Mouse (Mus musculus): ENCODE data around the gene Gm8926. TPM values are rescaled to one million over a fixed set of nuclear protein-coding genes. Genes with fewer than 3 reads are reported as not detected.
"Not testable (repeated sequence)": the region's sequence is repeated elsewhere in the genome, so short reads cannot be mapped to it uniquely, and the experiment has no call there.

The Gm8926 gene
- not detected in 2 replicates for polyA plus RNA-seq (2012; rRNA removed)

- DNase-seq (ENCODE audit: low read depth) = not testable (repeated sequence)
Measured at GRCm38 (mm10) chr5:11770248-11770647, at the start of gene Gm8926. Gene Gm8926, plus strand, starts transcription at chr5:11770548.

Other genes with a start within 250 kb of the Gm8926 start
- gene Gm6460, start 175.6 kb upstream of the Gm8926 start, polyA plus RNA-seq (2012; rRNA removed) = not detected in 2 replicates
- gene Gm8922, start 88.6 kb upstream of the Gm8926 start, polyA plus RNA-seq (2012; rRNA removed) = not detected in 2 replicates
- 0.14 TPM in 1 of 2 replicates, not detected in the other for gene Gm6465, start 75.0 kb downstream of the Gm8926 start, polyA plus RNA-seq (2012; rRNA removed)
- gene 4933402N22Rik, start 147.5 kb downstream of the Gm8926 start, polyA plus RNA-seq (2012; rRNA removed) = 0.14 TPM in 1 of 2 replicates, not detected in the other